Mouse (Mus musculus): ENCODE measurements around the gene Rnf8. TPM values are rescaled to one million over a fixed set of nuclear protein-coding genes. Genes with fewer than 3 reads are reported as not detected.

Gene Rnf8
- polyA plus RNA-seq, 1 experiment from 2014 or later: 129 TPM

DNA sequence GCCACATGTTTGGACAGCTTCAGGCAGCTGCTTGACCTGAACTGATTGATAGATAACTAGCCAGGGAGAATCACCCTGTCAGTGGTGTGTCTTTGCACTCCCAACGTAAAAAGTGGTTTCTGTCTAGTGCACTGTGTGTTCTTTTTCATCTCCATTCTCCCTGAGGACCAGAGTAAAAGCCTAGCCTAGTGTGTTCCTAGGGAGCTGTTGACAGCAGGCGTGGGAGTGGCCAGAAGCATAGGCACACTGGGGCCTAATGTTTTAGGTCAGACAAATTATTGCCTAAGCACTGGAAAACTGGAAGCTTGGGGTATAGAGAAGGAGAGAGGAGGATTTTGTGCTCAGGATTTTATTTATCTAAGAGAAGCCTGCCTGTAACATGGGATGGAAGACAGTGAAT is 68.5 kb downstream of the Rnf8 start:
- no peak overlapping the region for H3K27ac ChIP-seq (replicated peaks; ENCODE audit: low read depth, low read length)
- no peaks in the 10 kb centered on the region for H3K27me3 ChIP-seq (ENCODE audit: control insufficient read depth, insufficient read depth, low read length)
- WGBS: 82% methylated on average over 2 of the region's 2 CpGs
- no peak for DNase-seq (ENCODE audit: low spot score)
- no peaks in the 10 kb centered on the region for H3K4me1 ChIP-seq (ENCODE audit: control insufficient read depth, insufficient read depth, low read length)
- H3K4me3 ChIP-seq (ENCODE audit: low read depth, low read length): no peak overlapping the region
- no peak overlapping the region for H3K9ac ChIP-seq (replicated peaks; ENCODE audit: low read length)
- H3K36me3 ChIP-seq (replicated peaks; ENCODE audit: control insufficient read depth, insufficient read depth, low read depth, low read length): peaks cover 10% of the 10 kb centered on the region
- H3K9me3 ChIP-seq (replicated peaks; ENCODE audit: control insufficient read depth, low read length): no peaks in the 10 kb centered on the region
- ATAC-seq (replicated peaks; ENCODE audit: insufficient number of reproducible peaks, low FRiP score, low TSS enrichment, low read depth): no peak
- no peak overlapping the region for H3K4me2 ChIP-seq (ENCODE audit: low read depth, low read length)

DNA sequence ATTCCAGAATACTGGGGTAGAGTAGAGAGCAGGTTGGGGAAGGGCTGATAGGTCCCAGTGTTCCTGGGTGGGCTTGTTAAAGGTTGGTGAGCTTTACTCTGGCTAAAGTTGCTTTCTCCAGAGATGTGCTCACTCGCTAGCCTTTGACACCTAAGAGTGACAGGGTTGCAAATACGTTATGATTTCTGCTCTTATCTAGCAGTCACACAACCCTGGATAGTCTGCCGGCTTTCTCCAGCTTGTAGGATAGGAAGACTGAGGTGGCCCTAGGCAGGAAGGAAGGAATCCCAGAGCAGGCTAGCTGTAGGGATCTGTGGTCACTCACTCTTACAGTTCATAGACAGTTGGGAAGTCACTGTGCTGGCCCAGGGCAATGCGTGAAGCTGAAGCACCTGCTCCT is 69.7 kb downstream of the Rnf8 start:
- no peak for DNase-seq (ENCODE audit: low spot score)
- WGBS: 89% methylated on average over 4 of the region's 4 CpGs
- ATAC-seq (replicated peaks; ENCODE audit: insufficient number of reproducible peaks, low FRiP score, low TSS enrichment, low read depth): no peak
- Histone ChIP-seq H3K36me3 (replicated peaks; ENCODE audit: control insufficient read depth, insufficient read depth, low read depth, low read length) (peaks cover 10% of the 10 kb centered on the region), H3K4me2 (ENCODE audit: low read depth, low read length) (no peak overlapping the region), H3K9me3 (replicated peaks; ENCODE audit: control insufficient read depth, low read length) (no peaks in the 10 kb centered on the region), H3K4me3 (ENCODE audit: low read depth, low read length) (no peak overlapping the region), H3K4me1 (ENCODE audit: control insufficient read depth, insufficient read depth, low read length) (no peaks in the 10 kb centered on the region), H3K27me3 (ENCODE audit: control insufficient read depth, insufficient read depth, low read length) (no peaks in the 10 kb centered on the region), H3K27ac (replicated peaks; ENCODE audit: low read depth, low read length) (no peak overlapping the region), H3K9ac (replicated peaks; ENCODE audit: low read length) (no peak overlapping the region)

DNA sequence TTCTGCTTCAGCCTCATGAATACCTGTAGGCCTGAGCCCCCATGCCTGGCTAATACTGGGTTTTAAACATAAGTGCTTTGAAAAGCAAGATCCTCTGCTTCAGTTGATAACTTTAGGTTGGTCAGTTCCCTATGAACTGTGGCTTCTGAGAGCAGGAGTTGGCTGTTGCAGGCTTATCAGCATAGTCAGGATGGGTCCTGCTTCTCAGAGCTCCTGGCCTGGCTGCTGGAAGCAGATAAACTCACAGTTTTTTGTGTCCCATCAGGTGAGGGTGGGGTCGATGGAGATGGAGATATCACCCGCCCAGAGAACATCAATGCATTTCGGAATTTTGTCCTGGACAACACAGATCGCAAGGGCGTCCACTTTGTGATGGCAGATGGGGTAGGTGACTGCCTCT is 72.2 kb downstream of the Rnf8 start:
- Histone ChIP-seq H3K4me3 (ENCODE audit: low read depth, low read length) (no peak overlapping the region), H3K9ac (replicated peaks; ENCODE audit: low read length) (no peak overlapping the region), H3K27ac (replicated peaks; ENCODE audit: low read depth, low read length) (no peak overlapping the region), H3K9me3 (replicated peaks; ENCODE audit: control insufficient read depth, low read length) (no peaks in the 10 kb centered on the region), H3K27me3 (ENCODE audit: control insufficient read depth, insufficient read depth, low read length) (no peaks in the 10 kb centered on the region), H3K36me3 (replicated peaks; ENCODE audit: control insufficient read depth, insufficient read depth, low read depth, low read length) (peaks cover 17% of the 10 kb centered on the region), H3K4me2 (ENCODE audit: low read depth, low read length) (no peak overlapping the region), H3K4me1 (ENCODE audit: control insufficient read depth, insufficient read depth, low read length) (no peaks in the 10 kb centered on the region)
- DNase-seq (ENCODE audit: low spot score) (no peak), ATAC-seq (replicated peaks; ENCODE audit: insufficient number of reproducible peaks, low FRiP score, low TSS enrichment, low read depth) (no peak)
- 86% methylated on average over 5 of the region's 5 CpGs for WGBS

DNA sequence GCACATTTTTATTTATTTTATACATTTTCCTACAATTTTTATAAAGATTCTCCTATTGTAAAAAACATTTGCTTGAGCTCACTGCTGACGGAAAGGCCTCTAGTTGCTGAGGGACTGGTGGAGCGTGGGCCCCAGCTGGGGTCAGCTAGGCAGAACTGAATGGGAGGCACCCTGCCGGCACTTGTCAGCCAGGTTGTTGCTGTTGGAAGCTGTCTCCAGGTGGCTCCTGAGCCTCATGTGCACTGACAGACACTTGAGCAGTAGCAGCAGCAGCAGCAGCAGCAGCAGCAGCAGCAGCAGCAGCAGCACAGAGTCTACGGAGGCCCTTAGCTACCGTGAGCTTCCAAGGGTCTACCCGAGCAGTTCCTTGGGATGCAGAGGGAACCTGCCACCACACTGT is 72.8 kb downstream of the Rnf8 start:
- DNase-seq (ENCODE audit: low spot score) (no peak), ATAC-seq (replicated peaks; ENCODE audit: insufficient number of reproducible peaks, low FRiP score, low TSS enrichment, low read depth) (no peak)
- Histone ChIP-seq H3K4me3 (ENCODE audit: low read depth, low read length) (no peak overlapping the region), H3K9ac (replicated peaks; ENCODE audit: low read length) (no peak overlapping the region), H3K4me1 (ENCODE audit: control insufficient read depth, insufficient read depth, low read length) (no peaks in the 10 kb centered on the region), H3K36me3 (replicated peaks; ENCODE audit: control insufficient read depth, insufficient read depth, low read depth, low read length) (peaks cover 14% of the 10 kb centered on the region), H3K4me2 (ENCODE audit: low read depth, low read length) (no peak overlapping the region), H3K27me3 (ENCODE audit: control insufficient read depth, insufficient read depth, low read length) (no peaks in the 10 kb centered on the region), H3K9me3 (replicated peaks; ENCODE audit: control insufficient read depth, low read length) (no peaks in the 10 kb centered on the region), H3K27ac (replicated peaks; ENCODE audit: low read depth, low read length) (no peak overlapping the region)
- 85% methylated on average over 6 of the region's 6 CpGs for WGBS

DNA sequence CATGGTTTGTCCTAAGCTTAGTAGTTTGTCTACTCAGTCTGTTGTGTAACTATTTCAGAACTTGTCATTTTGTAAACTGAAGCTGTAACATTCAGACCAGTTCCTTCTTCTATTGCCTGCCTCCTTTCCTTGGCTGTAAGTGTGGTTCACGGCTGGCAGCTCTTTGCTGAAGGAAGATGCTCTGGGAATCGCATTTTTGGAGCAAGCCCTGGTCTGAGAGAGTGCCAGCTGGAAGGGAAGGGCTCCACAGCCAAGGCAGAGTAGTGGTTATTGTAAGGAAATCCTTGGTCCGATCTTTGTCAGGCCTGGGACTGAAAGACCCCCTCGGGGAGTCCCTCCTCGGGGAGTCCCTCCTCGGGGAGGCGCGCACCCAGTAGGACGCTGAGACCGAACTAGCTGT is 74.0 kb downstream of the Rnf8 start:
- Histone ChIP-seq H3K27ac (replicated peaks; ENCODE audit: low read depth, low read length) (no peak overlapping the region), H3K4me2 (ENCODE audit: low read depth, low read length) (no peak overlapping the region), H3K9me3 (replicated peaks; ENCODE audit: control insufficient read depth, low read length) (no peaks in the 10 kb centered on the region), H3K4me3 (ENCODE audit: low read depth, low read length) (no peak overlapping the region), H3K4me1 (ENCODE audit: control insufficient read depth, insufficient read depth, low read length) (no peaks in the 10 kb centered on the region), H3K36me3 (replicated peaks; ENCODE audit: control insufficient read depth, insufficient read depth, low read depth, low read length) (peaks cover 14% of the 10 kb centered on the region), H3K9ac (replicated peaks; ENCODE audit: low read length) (no peak overlapping the region), H3K27me3 (ENCODE audit: control insufficient read depth, insufficient read depth, low read length) (no peaks in the 10 kb centered on the region)
- ATAC-seq (replicated peaks; ENCODE audit: insufficient number of reproducible peaks, low FRiP score, low TSS enrichment, low read depth): no peak
- DNase-seq (ENCODE audit: low spot score): no peak
- WGBS: 95% methylated on average over 10 of the region's 10 CpGs

DNA sequence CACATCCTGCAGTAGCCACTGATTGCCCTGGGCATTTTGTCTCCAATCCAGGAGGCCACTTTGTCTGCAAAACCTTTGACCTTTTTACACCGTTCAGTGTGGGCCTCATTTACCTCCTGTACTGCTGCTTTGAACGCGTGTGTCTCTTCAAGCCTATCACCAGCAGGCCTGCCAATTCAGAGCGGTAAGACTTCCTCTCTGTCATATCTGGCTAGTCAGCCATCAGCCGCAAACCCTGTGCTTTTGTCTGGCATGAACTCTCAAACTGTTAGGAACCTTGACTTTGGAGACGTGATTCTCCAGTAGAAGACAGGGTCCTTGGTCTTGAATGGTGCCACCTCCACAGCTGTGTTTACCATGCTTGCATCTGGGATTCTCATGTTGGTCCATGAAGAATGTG is 75.7 kb downstream of the Rnf8 start:
- H3K9ac ChIP-seq (replicated peaks; ENCODE audit: low read length): no peak overlapping the region

DNA sequence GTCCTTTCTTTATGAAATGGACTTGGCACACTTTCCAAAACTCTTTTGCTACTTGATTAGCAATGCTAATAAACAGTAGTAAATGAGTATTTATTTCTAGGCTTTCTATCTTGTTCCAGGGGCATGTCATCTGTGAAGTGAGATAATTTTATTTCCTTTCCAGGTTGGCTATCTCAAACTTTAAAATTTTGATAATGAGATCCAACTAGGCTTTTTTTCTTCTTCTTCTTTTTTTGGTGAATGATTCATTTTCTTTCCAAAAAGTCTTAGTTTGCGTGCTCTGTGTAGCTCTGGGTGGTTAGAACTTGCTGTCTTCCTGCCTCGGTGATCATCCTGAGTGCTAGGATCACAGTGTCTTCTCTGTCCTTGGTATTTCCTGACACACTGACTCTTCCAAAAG is 78.2 kb downstream of the Rnf8 start:
- DNase-seq (ENCODE audit: low spot score): no peak
- H3K27me3 ChIP-seq (ENCODE audit: control insufficient read depth, insufficient read depth, low read length): no peaks in the 10 kb centered on the region
- WGBS: 84% methylated on average over 2 of the region's 2 CpGs
- no peak for ATAC-seq (replicated peaks; ENCODE audit: insufficient number of reproducible peaks, low FRiP score, low TSS enrichment, low read depth)
- peaks cover 15% of the 10 kb centered on the region for H3K36me3 ChIP-seq (replicated peaks; ENCODE audit: control insufficient read depth, insufficient read depth, low read depth, low read length)
- H3K4me1 ChIP-seq (ENCODE audit: control insufficient read depth, insufficient read depth, low read length): no peaks in the 10 kb centered on the region
- H3K27ac ChIP-seq (replicated peaks; ENCODE audit: low read depth, low read length): no peak overlapping the region
- H3K4me3 ChIP-seq (ENCODE audit: low read depth, low read length): no peak overlapping the region
- H3K9ac ChIP-seq (replicated peaks; ENCODE audit: low read length): no peak overlapping the region
- H3K9me3 ChIP-seq (replicated peaks; ENCODE audit: control insufficient read depth, low read length): no peaks in the 10 kb centered on the region
- no peak overlapping the region for H3K4me2 ChIP-seq (ENCODE audit: low read depth, low read length)

More for the DNA sequence above, 75.7 kb downstream of the Rnf8 start:
- no peak for ATAC-seq (replicated peaks; ENCODE audit: insufficient number of reproducible peaks, low FRiP score, low TSS enrichment, low read depth)
- 76% methylated on average over 6 of the region's 6 CpGs for WGBS
- Histone ChIP-seq H3K4me1 (ENCODE audit: control insufficient read depth, insufficient read depth, low read length) (no peaks in the 10 kb centered on the region), H3K4me2 (ENCODE audit: low read depth, low read length) (no peak overlapping the region), H3K27me3 (ENCODE audit: control insufficient read depth, insufficient read depth, low read length) (no peaks in the 10 kb centered on the region), H3K9me3 (replicated peaks; ENCODE audit: control insufficient read depth, low read length) (no peaks in the 10 kb centered on the region), H3K27ac (replicated peaks; ENCODE audit: low read depth, low read length) (no peak overlapping the region), H3K4me3 (ENCODE audit: low read depth, low read length) (no peak overlapping the region), H3K36me3 (replicated peaks; ENCODE audit: control insufficient read depth, insufficient read depth, low read depth, low read length) (peaks cover 17% of the 10 kb centered on the region)
- no peak for DNase-seq (ENCODE audit: low spot score)

DNA sequence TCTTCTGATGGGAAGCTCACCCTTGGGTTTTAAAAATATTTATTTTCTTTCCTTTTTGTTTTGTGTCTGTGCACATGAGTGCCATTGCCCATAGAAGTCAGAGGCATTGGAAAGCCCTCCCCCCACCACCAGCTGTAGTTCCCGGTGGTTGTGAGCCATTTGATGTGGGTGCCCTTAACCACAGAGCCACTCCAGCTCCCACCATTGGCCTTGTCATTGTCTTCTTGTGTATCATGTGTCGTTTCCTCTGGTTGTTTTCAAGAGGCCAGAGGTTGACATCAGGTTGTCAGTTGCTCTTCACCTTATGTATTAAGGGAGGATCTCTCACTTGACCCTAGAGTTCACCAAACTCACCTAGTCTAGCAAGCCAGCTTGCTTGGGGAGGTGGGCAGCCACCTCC is 79.0 kb downstream of the Rnf8 start:
- Histone ChIP-seq H3K9me3 (replicated peaks; ENCODE audit: control insufficient read depth, low read length) (no peaks in the 10 kb centered on the region), H3K9ac (replicated peaks; ENCODE audit: low read length) (no peak overlapping the region), H3K27ac (replicated peaks; ENCODE audit: low read depth, low read length) (no peak overlapping the region), H3K4me1 (ENCODE audit: control insufficient read depth, insufficient read depth, low read length) (no peaks in the 10 kb centered on the region), H3K4me3 (ENCODE audit: low read depth, low read length) (no peak overlapping the region), H3K4me2 (ENCODE audit: low read depth, low read length) (no peak overlapping the region), H3K27me3 (ENCODE audit: control insufficient read depth, insufficient read depth, low read length) (no peaks in the 10 kb centered on the region), H3K36me3 (replicated peaks; ENCODE audit: control insufficient read depth, insufficient read depth, low read depth, low read length) (peaks cover 14% of the 10 kb centered on the region)
- no peak for DNase-seq (ENCODE audit: low spot score)
- no peak for ATAC-seq (replicated peaks; ENCODE audit: insufficient number of reproducible peaks, low FRiP score, low TSS enrichment, low read depth)
- WGBS: 74% methylated on average over 2 of the region's 2 CpGs

Data from embryonic facial prominence, embryonic 11.5 days (tissue).